Mouse (Mus musculus) heart, adult 9 months (tissue): ENCODE data around the gene Xylb.

Experiments used
- DNase-seq, 2 experiments: peaks; one replicate each; pipeline ENCODE4 v3.0.0; 2022; ENCODE audit warnings: low spot score in 2 of 2

The Xylb gene

GRCm38 (mm10) chr9:119357331-119358057 lies at the start of gene Xylb:
Gene Xylb (plus strand): TSS chr9:119357381.
- DNase-seq = peak; percentile 81 to 90

GRCm38 (mm10) chr9:119309067-119309466 lies 48.1 kb upstream of the Xylb start:
- DNase-seq = no peak

- no peak for DNase-seq
Observed at GRCm38 (mm10) chr9:119313096-119313495, 44.1 kb upstream of the Xylb start.

- DNase-seq = no peak
Observed at GRCm38 (mm10) chr9:119318891-119319290, 38.3 kb upstream of the Xylb start.

GRCm38 (mm10) chr9:119320446-119320845 lies 36.7 kb upstream of the Xylb start:
- DNase-seq = no peak

- DNase-seq = no peak
Observed at GRCm38 (mm10) chr9:119320946-119321345, 36.2 kb upstream of the Xylb start.

GRCm38 (mm10) chr9:119321392-119322229 lies 35.6 kb upstream of the Xylb start:
- DNase-seq = peak in 1 of 2 experiments; percentile 25

GRCm38 (mm10) chr9:119322289-119323259 lies 34.6 kb upstream of the Xylb start, which contains the start of gene Oxsr1:
Gene Oxsr1 (minus strand): TSS chr9:119322427.
- DNase-seq = peak; percentile 100

GRCm38 (mm10) chr9:119323260-119323645 lies 33.9 kb upstream of the Xylb start:
- DNase-seq = no peak

GRCm38 (mm10) chr9:119324130-119324529 lies 33.1 kb upstream of the Xylb start:
- DNase-seq = no peak

GRCm38 (mm10) chr9:119328488-119328887 lies 28.7 kb upstream of the Xylb start:
- no peak for DNase-seq

GRCm38 (mm10) chr9:119330186-119330963 lies 26.8 kb upstream of the Xylb start:
- DNase-seq = no peak

GRCm38 (mm10) chr9:119334324-119334723 lies 22.9 kb upstream of the Xylb start:
- DNase-seq = peak; percentile 82

GRCm38 (mm10) chr9:119334834-119335233 lies 22.3 kb upstream of the Xylb start:
- no peak for DNase-seq

GRCm38 (mm10) chr9:119335571-119335970 lies 21.6 kb upstream of the Xylb start:
- no peak for DNase-seq

- no peak for DNase-seq
Observed at GRCm38 (mm10) chr9:119337842-119338241, 19.3 kb upstream of the Xylb start.

GRCm38 (mm10) chr9:119338350-119338749 lies 18.8 kb upstream of the Xylb start:
- DNase-seq = no peak

- no peak for DNase-seq
Observed at GRCm38 (mm10) chr9:119339106-119339505, 18.1 kb upstream of the Xylb start.

GRCm38 (mm10) chr9:119339558-119340211 lies 17.5 kb upstream of the Xylb start, which contains the start of gene Acaa1a:
Gene Acaa1a (plus strand): TSS chr9:119339676.
- peak; percentile 85 to 86 for DNase-seq

GRCm38 (mm10) chr9:119340212-119340580 lies 17.0 kb upstream of the Xylb start:
- no peak for DNase-seq
